Mouse (Mus musculus): ENCODE data around the gene Cc2d2b. TPM values are rescaled to one million over a fixed set of nuclear protein-coding genes. Genes with fewer than 3 reads are reported as not detected.

Gene Cc2d2b
- total and polyA plus RNA-seq, 3 experiments, result 0.27 to 6.1 (median 3.4) TPM

DNA sequence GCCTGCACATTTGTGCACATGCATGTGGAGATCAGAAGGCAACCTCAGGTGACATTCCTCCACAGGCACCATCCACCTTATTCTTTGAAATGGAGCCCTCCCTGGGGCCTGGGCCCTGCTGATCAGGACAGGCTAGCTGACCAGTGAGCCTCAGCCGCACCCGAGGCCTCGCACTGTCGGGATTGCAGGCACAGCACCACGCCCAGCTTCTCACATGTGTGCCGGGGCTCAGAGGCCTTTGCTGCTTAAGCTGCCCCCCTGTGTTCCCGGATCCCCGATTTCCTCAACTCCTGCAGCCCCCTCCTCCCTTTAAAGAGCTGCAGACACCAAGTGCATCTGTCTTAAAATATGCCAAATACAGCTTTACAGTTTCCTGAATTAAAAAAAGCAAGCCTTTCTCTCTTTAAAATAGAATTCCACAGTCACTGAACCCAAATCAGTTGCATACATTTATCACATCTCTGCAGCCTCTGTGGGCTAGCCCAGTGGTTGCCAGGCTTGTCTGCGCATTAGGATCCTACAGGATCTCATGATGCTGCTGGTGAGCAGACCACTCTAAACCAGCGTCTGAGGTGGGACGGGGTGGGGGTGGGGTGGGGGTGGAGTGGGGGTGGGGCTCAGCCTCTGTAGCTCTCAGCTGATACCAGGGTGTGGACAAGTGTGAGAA is 29.0 kb upstream of the Cc2d2b start:
- no peak for ATAC-seq (ENCODE audit: extremely low read depth, insufficient number of reproducible peaks, low FRiP score, poor library complexity, severe bottlenecking)
- no peak for DNase-seq (ENCODE audit: low spot score)
- H3K36me3 ChIP-seq (replicated peaks), result no peaks in the 10 kb centered on the region
- H3K4me1 ChIP-seq (ENCODE audit: insufficient read depth, low read depth, low read length), result peaks cover 3% of the 10 kb centered on the region; the same call in 1 of the 2 replicates
- TF ChIP-seq CTCF (IDR thresholded peaks at IDR 0.05; ENCODE audit: low read depth, low read length) (no peak), POLR2AphosphoS5 (IDR thresholded peaks at IDR 0.05; ENCODE audit: insufficient replicate concordance, low read depth, low read length) (no peak), TAL1 (conservative IDR thresholded peaks at IDR 0.05; ENCODE audit: low read depth, low read length) (no peak), GATA2 (IDR thresholded peaks at IDR 0.05; ENCODE audit: borderline replicate concordance, low read depth, low read length) (no peak), GATA1 (IDR thresholded peaks at IDR 0.05; ENCODE audit: borderline replicate concordance, low read length) (no peak)
- H3K4me3 ChIP-seq (ENCODE audit: low read depth, low read length), result no peak overlapping the region
- H3K9me3 ChIP-seq (replicated peaks), result no peaks in the 10 kb centered on the region
- peaks cover 12% of the 10 kb centered on the region; the same call in 1 of the 2 replicates for H3K27me3 ChIP-seq (ENCODE audit: insufficient read depth, low read length)

GRCm38 (mm10) chr19:40720381-40720780 is 28.2 kb upstream of the Cc2d2b start:
- H3K9me3 ChIP-seq (replicated peaks), result no peaks in the 10 kb centered on the region
- H3K36me3 ChIP-seq (replicated peaks), result no peaks in the 10 kb centered on the region
- DNase-seq (ENCODE audit: low spot score) (no peak), ATAC-seq (ENCODE audit: extremely low read depth, insufficient number of reproducible peaks, low FRiP score, poor library complexity, severe bottlenecking) (no peak)
- peaks cover 3% of the 10 kb centered on the region; the same call in 1 of the 2 replicates for H3K4me1 ChIP-seq (ENCODE audit: insufficient read depth, low read depth, low read length)
- no peak for TF ChIP-seq POLR2AphosphoS5 (IDR thresholded peaks at IDR 0.05; ENCODE audit: insufficient replicate concordance, low read depth, low read length)
- no peak for TF ChIP-seq TAL1 (conservative IDR thresholded peaks at IDR 0.05; ENCODE audit: low read depth, low read length)
- no peak for TF ChIP-seq GATA2 (IDR thresholded peaks at IDR 0.05; ENCODE audit: borderline replicate concordance, low read depth, low read length)
- TF ChIP-seq GATA1 (IDR thresholded peaks at IDR 0.05; ENCODE audit: borderline replicate concordance, low read length), result no peak
- no peak for TF ChIP-seq CTCF (IDR thresholded peaks at IDR 0.05; ENCODE audit: low read depth, low read length)
- H3K27me3 ChIP-seq (ENCODE audit: insufficient read depth, low read length), result peaks cover 12% of the 10 kb centered on the region; the same call in 1 of the 2 replicates
- H3K4me3 ChIP-seq (ENCODE audit: low read depth, low read length), result no peak overlapping the region

DNA sequence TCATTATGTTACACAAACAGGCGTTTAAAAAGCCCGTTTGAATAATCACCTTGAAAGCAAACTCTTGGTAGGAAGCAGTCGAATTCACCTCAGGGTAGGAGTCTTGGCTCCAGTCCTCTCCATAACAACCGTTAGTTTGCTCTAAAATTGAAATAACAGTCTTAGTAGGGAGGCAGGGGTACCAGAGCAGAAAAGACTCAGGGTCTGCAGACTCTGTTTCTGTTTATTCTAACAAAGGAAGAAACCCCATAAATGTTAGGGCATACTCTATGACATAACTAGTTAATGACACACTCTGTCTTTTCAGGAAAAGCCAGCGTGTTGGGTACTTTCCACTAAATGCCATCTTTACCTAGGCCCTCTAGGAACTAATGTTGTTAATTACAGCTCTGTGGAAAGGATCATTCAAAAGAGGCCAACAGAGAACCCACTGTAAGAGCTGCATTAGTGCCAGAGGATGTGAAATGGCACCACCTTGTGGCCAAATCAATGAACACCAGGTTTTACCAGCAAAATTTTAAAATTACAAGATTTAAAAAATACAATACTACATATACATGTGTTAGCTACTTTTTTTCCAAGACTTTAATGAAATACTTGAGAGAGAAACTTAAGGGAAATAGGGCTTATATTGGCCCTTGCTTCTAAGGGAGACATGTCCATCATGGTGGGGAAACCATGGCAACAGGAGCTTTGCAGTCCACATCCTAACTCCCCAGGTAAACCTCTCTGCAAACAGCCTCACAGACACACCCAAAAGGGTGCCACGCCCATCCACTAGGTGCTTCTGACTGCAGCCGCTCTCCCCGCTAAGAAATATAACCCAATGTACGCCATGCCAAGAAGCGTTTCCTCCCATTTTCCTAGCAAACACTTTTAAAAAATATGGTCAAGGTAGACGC is 26.2 kb upstream of the Cc2d2b start:
- no peak overlapping the region for H3K4me3 ChIP-seq (ENCODE audit: low read depth, low read length)
- DNase-seq (ENCODE audit: low spot score) (peak; percentile 52), ATAC-seq (ENCODE audit: extremely low read depth, insufficient number of reproducible peaks, low FRiP score, poor library complexity, severe bottlenecking) (no peak)
- H3K27me3 ChIP-seq (ENCODE audit: insufficient read depth, low read length), result peaks cover 11% of the 10 kb centered on the region; the same call in 1 of the 2 replicates
- H3K9me3 ChIP-seq (replicated peaks), result no peaks in the 10 kb centered on the region
- TF ChIP-seq CTCF (IDR thresholded peaks at IDR 0.05; ENCODE audit: low read depth, low read length) (peak; percentile 37; the same call in 1 of the 2 replicates), GATA2 (IDR thresholded peaks at IDR 0.05; ENCODE audit: borderline replicate concordance, low read depth, low read length) (no peak)
- no peaks in the 10 kb centered on the region for H3K36me3 ChIP-seq (replicated peaks)
- H3K4me1 ChIP-seq (ENCODE audit: insufficient read depth, low read depth, low read length), result peaks cover 3% of the 10 kb centered on the region; the same call in 1 of the 2 replicates

DNA sequence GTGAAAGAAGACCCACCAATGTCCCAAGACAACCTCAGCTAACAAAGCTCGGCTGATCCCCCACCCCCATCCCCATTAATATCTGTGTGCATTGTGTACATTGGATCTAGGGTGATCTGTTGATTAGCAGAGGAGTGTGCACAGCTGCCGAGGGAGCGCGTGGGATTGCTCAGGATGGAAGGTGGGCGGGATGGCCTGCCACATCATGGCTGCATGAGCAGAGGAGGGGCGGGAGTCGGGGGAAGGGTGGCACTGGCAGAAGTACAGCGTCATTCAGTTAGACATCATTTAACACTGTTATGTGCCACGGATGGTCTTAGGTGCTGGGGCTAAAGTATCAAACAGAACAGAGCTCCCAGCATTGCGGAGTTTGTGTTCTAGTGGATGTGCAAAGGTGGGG is 25.0 kb upstream of the Cc2d2b start:
- Histone ChIP-seq H3K4me1 (ENCODE audit: insufficient read depth, low read depth, low read length) (peaks cover 3% of the 10 kb centered on the region; the same call in 1 of the 2 replicates), H3K9me3 (replicated peaks) (no peaks in the 10 kb centered on the region), H3K27me3 (ENCODE audit: insufficient read depth, low read length) (peaks cover 7% of the 10 kb centered on the region; the same call in 1 of the 2 replicates), H3K4me3 (ENCODE audit: low read depth, low read length) (no peak overlapping the region), H3K36me3 (replicated peaks) (no peaks in the 10 kb centered on the region)
- TF ChIP-seq TAL1 (conservative IDR thresholded peaks at IDR 0.05; ENCODE audit: low read depth, low read length) (no peak), POLR2AphosphoS5 (IDR thresholded peaks at IDR 0.05; ENCODE audit: insufficient replicate concordance, low read depth, low read length) (no peak), GATA2 (IDR thresholded peaks at IDR 0.05; ENCODE audit: borderline replicate concordance, low read depth, low read length) (no peak), GATA1 (IDR thresholded peaks at IDR 0.05; ENCODE audit: borderline replicate concordance, low read length) (no peak), CTCF (IDR thresholded peaks at IDR 0.05; ENCODE audit: low read depth, low read length) (no peak)
- ATAC-seq (ENCODE audit: extremely low read depth, insufficient number of reproducible peaks, low FRiP score, poor library complexity, severe bottlenecking), result no peak
- no peak for DNase-seq (ENCODE audit: low spot score)

DNA sequence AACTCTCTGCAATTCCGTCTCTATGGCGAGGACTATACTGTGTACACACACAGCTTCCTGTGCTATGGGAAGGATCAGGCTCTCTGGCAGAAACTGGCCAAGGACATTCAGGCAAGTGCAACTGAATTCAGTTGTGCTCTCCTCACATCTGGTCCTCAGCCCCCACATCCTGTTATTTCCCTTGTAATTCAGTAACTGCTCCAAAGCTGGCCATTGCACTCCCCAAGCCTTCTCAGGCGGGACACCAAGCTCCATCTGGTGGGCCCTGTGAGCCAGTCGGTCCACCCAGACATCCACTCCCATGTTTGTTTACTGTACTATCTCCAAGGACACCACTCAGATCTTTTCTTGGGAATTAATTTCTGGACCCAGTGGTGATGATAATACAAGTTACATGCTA is 22.4 kb upstream of the Cc2d2b start:
- Histone ChIP-seq H3K4me3 (ENCODE audit: low read depth, low read length) (no peak overlapping the region), H3K9me3 (replicated peaks) (no peaks in the 10 kb centered on the region), H3K4me1 (ENCODE audit: insufficient read depth, low read depth, low read length) (peaks cover 3% of the 10 kb centered on the region; the same call in 1 of the 2 replicates), H3K36me3 (replicated peaks) (no peaks in the 10 kb centered on the region), H3K27me3 (ENCODE audit: insufficient read depth, low read length) (peaks cover 18% of the 10 kb centered on the region; the same call in 1 of the 2 replicates)
- ATAC-seq (ENCODE audit: extremely low read depth, insufficient number of reproducible peaks, low FRiP score, poor library complexity, severe bottlenecking), result no peak
- DNase-seq (ENCODE audit: low spot score), result no peak
- no peak for TF ChIP-seq POLR2AphosphoS5 (IDR thresholded peaks at IDR 0.05; ENCODE audit: insufficient replicate concordance, low read depth, low read length)
- no peak for TF ChIP-seq GATA1 (IDR thresholded peaks at IDR 0.05; ENCODE audit: borderline replicate concordance, low read length)
- TF ChIP-seq CTCF (IDR thresholded peaks at IDR 0.05; ENCODE audit: low read depth, low read length), result no peak
- no peak for TF ChIP-seq TAL1 (conservative IDR thresholded peaks at IDR 0.05; ENCODE audit: low read depth, low read length)
- no peak for TF ChIP-seq GATA2 (IDR thresholded peaks at IDR 0.05; ENCODE audit: borderline replicate concordance, low read depth, low read length)

DNA sequence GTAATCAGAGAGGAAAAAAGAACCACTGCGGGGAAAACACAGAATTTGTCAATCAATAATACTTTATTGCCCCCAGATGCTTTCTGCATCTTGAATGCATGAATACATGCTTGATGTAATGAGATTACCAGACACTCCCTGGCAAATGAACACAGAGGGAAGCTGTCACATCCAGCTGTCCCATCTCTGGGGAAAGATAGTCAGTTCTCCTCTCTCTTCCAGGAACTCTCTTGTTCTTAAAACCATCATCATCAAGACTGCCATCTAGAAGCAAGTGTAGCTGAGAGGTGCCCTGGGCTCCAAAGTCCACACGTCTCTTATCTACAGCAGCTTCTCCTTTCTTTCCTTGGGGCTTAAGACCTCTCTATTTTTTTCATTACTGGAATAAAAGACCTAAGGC is 21.9 kb upstream of the Cc2d2b start:
- ATAC-seq (ENCODE audit: extremely low read depth, insufficient number of reproducible peaks, low FRiP score, poor library complexity, severe bottlenecking) (no peak), DNase-seq (ENCODE audit: low spot score) (no peak)
- H3K9me3 ChIP-seq (replicated peaks), result no peaks in the 10 kb centered on the region
- no peaks in the 10 kb centered on the region for H3K36me3 ChIP-seq (replicated peaks)
- TF ChIP-seq CTCF (IDR thresholded peaks at IDR 0.05; ENCODE audit: low read depth, low read length) (no peak), POLR2AphosphoS5 (IDR thresholded peaks at IDR 0.05; ENCODE audit: insufficient replicate concordance, low read depth, low read length) (no peak), GATA2 (IDR thresholded peaks at IDR 0.05; ENCODE audit: borderline replicate concordance, low read depth, low read length) (no peak), GATA1 (IDR thresholded peaks at IDR 0.05; ENCODE audit: borderline replicate concordance, low read length) (no peak), TAL1 (conservative IDR thresholded peaks at IDR 0.05; ENCODE audit: low read depth, low read length) (no peak)
- peaks cover 18% of the 10 kb centered on the region; the same call in 1 of the 2 replicates for H3K27me3 ChIP-seq (ENCODE audit: insufficient read depth, low read length)
- H3K4me3 ChIP-seq (ENCODE audit: low read depth, low read length), result no peak overlapping the region
- peaks cover 3% of the 10 kb centered on the region; the same call in 1 of the 2 replicates for H3K4me1 ChIP-seq (ENCODE audit: insufficient read depth, low read depth, low read length)

Data from G1E (cell line).